Mouse (Mus musculus): ENCODE measurements around the gene 4930469K13Rik. TPM values are rescaled to one million over a fixed set of nuclear protein-coding genes. Genes with fewer than 3 reads are reported as not detected.

The 4930469K13Rik gene
- polyA plus RNA-seq, 1 experiment from 2014 or later, result not detected

DNA sequence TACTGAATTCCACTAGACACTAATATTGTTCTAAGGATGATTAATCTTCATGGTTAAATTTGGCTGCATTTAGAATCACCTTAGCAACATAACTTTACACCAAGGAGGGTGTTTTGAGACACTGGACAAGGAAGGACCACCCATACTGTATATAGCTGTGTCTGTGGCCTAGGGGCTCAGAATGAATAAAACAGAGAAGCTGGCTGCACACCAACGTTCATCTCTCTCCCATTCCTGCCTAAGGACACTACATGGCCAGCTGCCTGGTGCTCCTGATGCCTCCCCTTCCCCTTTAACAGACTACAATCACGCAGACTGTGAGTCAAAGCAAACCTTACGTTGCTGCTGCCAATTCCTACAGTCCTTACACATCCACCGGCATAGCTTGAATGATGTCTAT, 142.4 kb downstream of the 4930469K13Rik start:
- ATAC-seq (ENCODE audit: insufficient number of reproducible peaks, insufficient read depth, low FRiP score, low TSS enrichment, low read depth), result no peak
- no peak overlapping the region for H3K9ac ChIP-seq (replicated peaks)
- H3K4me2 ChIP-seq, result no peak overlapping the region
- H3K4me3 ChIP-seq (replicated peaks), result no peak overlapping the region
- no peaks in the 10 kb centered on the region for H3K9me3 ChIP-seq
- no peaks in the 10 kb centered on the region; the same call in 1 of the 2 replicates for H3K4me1 ChIP-seq (replicated peaks)
- no peaks in the 10 kb centered on the region for H3K27me3 ChIP-seq
- WGBS, result 71% methylated on average over 4 of the region's 4 CpGs
- H3K36me3 ChIP-seq, result no peaks in the 10 kb centered on the region
- H3K27ac ChIP-seq, result no peak overlapping the region

DNA sequence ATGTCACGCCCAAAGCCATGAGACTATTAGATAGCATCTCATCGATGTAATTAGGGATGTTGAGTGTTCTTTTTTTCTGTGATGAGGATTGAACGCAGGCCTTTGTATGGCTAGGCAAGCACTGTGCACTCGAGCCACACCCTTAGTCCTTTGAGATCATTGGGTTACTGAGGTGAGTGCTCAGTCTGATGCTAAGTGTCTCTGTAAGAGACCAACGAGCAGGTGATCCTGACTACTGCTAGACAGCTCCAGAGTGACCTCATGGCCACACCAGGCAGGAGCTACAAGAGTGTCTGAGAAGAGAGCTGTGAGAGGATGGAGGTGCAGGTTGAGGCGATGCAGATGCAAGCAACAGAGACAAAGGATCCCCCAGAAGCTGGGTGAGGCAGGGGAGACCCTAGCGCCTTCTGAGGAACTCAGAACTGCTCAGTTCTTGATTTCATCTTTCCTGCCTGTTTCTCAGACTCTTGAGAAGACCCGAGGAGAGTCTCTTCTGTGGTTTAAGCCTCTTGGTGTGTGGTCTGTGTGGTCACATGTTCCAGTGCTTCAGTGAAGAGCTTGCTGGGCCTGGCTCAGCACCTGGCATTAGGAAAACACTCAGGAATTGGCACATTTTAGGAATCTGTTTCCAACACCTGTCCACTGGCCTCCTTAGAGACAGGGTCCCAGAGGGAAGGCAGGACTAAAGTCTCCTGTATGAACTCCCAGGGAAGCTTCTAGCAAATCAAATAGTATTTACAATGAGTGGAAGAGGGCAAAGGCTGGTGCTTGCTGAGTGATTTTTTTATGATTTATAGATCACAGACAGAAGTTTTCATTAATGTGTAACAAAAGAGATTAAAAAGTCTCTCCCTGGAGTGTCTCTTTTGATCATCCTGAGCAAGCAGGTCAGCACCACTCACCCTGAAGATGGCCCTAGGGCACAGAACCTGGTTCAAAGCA, 146.4 kb downstream of the 4930469K13Rik start:
- no peaks in the 10 kb centered on the region for H3K36me3 ChIP-seq
- no peaks in the 10 kb centered on the region; the same call in 1 of the 2 replicates for H3K4me1 ChIP-seq (replicated peaks)
- no peak overlapping the region for H3K9ac ChIP-seq (replicated peaks)
- no peaks in the 10 kb centered on the region for H3K9me3 ChIP-seq
- no peak for ATAC-seq (ENCODE audit: insufficient number of reproducible peaks, insufficient read depth, low FRiP score, low TSS enrichment, low read depth)
- H3K27me3 ChIP-seq, result no peaks in the 10 kb centered on the region
- H3K4me2 ChIP-seq, result no peak overlapping the region
- no peak overlapping the region for H3K4me3 ChIP-seq (replicated peaks)
- no peak overlapping the region for H3K27ac ChIP-seq
- 85% methylated on average over 8 of the region's 8 CpGs for WGBS

DNA sequence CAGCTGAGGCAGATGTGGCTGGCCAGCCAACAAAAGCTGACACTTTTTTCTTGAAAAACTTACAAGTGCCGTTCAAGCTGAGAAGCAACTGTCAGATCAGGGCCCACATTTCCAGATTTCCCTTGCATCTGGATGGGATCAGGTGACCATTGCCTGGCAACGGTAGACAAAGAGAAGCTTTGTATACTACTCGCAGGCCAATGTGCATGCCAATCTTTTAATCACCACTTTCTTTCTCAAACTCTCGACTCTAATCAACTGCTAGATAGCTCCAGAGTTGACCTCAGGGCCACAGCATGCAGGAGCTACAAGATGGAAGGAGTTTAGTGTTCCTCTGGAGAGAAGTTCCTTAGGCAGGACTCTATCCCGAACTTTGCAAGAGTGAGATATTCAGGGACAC, 147.2 kb downstream of the 4930469K13Rik start:
- H3K36me3 ChIP-seq, result no peaks in the 10 kb centered on the region
- H3K4me2 ChIP-seq, result no peak overlapping the region
- H3K27ac ChIP-seq, result no peak overlapping the region
- no peak overlapping the region for H3K4me3 ChIP-seq (replicated peaks)
- ATAC-seq (ENCODE audit: insufficient number of reproducible peaks, insufficient read depth, low FRiP score, low TSS enrichment, low read depth), result no peak
- no peak overlapping the region for H3K9ac ChIP-seq (replicated peaks)
- 54% methylated on average over 5 of the region's 5 CpGs for WGBS
- H3K4me1 ChIP-seq (replicated peaks), result no peaks in the 10 kb centered on the region; the same call in 1 of the 2 replicates
- no peaks in the 10 kb centered on the region for H3K9me3 ChIP-seq
- H3K27me3 ChIP-seq, result no peaks in the 10 kb centered on the region

GRCm38 (mm10) chr11:33946501-33946900, 151.9 kb downstream of the 4930469K13Rik start:
- 76% methylated on average over 4 of the region's 4 CpGs for WGBS

GRCm38 (mm10) chr11:33944786-33945328, 153.5 kb downstream of the 4930469K13Rik start:
- Histone ChIP-seq H3K4me3 (replicated peaks) (no peak overlapping the region), H3K36me3 (no peaks in the 10 kb centered on the region), H3K4me2 (no peak overlapping the region), H3K9ac (replicated peaks) (no peak overlapping the region), H3K27me3 (peaks cover 3% of the 10 kb centered on the region; the same call in 1 of the 2 replicates), H3K9me3 (no peaks in the 10 kb centered on the region), H3K4me1 (replicated peaks) (0 out of 2 replicates have a peak, but pooled peaks cover 3% of the 10 kb centered on the region), H3K27ac (no peak overlapping the region)
- 81% methylated on average over 9 of the region's 9 CpGs for WGBS
- ATAC-seq (ENCODE audit: insufficient number of reproducible peaks, insufficient read depth, low FRiP score, low TSS enrichment, low read depth), result no peak

More at GRCm38 (mm10) chr11:33946501-33946900, 151.9 kb downstream of the 4930469K13Rik start:
- H3K9me3 ChIP-seq, result no peaks in the 10 kb centered on the region
- H3K9ac ChIP-seq (replicated peaks), result no peak overlapping the region
- no peaks in the 10 kb centered on the region for H3K36me3 ChIP-seq
- H3K27ac ChIP-seq, result no peak overlapping the region
- no peak overlapping the region for H3K4me3 ChIP-seq (replicated peaks)
- H3K4me1 ChIP-seq (replicated peaks), result no peaks in the 10 kb centered on the region
- H3K27me3 ChIP-seq, result peaks cover 3% of the 10 kb centered on the region; the same call in 1 of the 2 replicates
- no peak for ATAC-seq (ENCODE audit: insufficient number of reproducible peaks, insufficient read depth, low FRiP score, low TSS enrichment, low read depth)
- no peak overlapping the region for H3K4me2 ChIP-seq

DNA sequence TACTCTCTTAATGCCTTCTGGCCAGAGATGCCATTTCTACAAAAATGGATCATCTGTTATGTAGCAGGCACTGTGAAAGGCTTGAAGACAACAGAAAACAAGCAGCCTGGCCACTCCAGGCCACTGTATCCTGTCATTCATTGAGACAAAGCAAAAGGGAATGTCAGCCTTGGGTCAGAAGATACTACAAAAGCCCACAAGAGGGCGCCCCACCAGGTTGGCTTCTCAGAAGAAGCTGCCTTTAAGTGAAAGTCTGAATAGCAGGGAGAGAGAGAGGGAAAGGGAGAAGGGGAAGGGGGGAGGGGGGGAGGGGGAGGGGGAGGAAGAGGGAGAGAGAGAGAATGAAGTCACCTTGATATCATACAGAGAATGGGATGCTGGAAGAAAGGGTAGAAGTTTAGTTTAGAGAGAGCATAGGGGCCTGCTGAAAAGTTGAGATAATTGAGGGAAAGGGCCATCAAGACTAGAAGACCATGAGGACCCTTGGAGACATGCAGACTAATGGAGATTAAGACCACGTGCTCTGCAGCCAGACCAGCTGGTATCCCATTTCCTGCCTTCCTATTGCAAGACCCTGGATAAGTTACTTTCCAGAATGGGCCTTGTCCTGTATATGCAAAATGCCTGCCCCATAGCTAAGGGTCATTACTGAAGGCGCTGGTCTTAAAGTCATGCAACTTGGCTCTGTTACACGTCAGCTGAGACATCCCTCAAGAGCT, 154.1 kb downstream of the 4930469K13Rik start:
- peaks cover 3% of the 10 kb centered on the region; the same call in 1 of the 2 replicates for H3K27me3 ChIP-seq
- H3K9ac ChIP-seq (replicated peaks), result no peak overlapping the region
- no peak overlapping the region for H3K4me3 ChIP-seq (replicated peaks)
- H3K9me3 ChIP-seq, result no peaks in the 10 kb centered on the region
- no peak for ATAC-seq (ENCODE audit: insufficient number of reproducible peaks, insufficient read depth, low FRiP score, low TSS enrichment, low read depth)
- no peaks in the 10 kb centered on the region for H3K36me3 ChIP-seq
- peaks cover 5% of the 10 kb centered on the region; the same call in 1 of the 2 replicates for H3K4me1 ChIP-seq (replicated peaks)
- H3K4me2 ChIP-seq, result no peak overlapping the region
- WGBS, result 63% methylated on average over 4 of the region's 4 CpGs
- H3K27ac ChIP-seq, result no peak overlapping the region

- no peak for ATAC-seq (ENCODE audit: insufficient number of reproducible peaks, insufficient read depth, low FRiP score, low TSS enrichment, low read depth)
- H3K4me1 ChIP-seq (replicated peaks), result peaks cover 12% of the 10 kb centered on the region
- H3K4me2 ChIP-seq, result no peak overlapping the region
- 71% methylated on average over 1 of the region's 1 CpGs for WGBS
- no peak overlapping the region for H3K4me3 ChIP-seq (replicated peaks)
- H3K27ac ChIP-seq, result no peak overlapping the region
- H3K9me3 ChIP-seq, result no peaks in the 10 kb centered on the region
- H3K9ac ChIP-seq (replicated peaks), result no peak overlapping the region
- no peaks in the 10 kb centered on the region for H3K36me3 ChIP-seq
- H3K27me3 ChIP-seq, result peaks cover 3% of the 10 kb centered on the region; the same call in 1 of the 2 replicates
Measured at GRCm38 (mm10) chr11:33943565-33943964, 154.8 kb downstream of the 4930469K13Rik start.

DNA sequence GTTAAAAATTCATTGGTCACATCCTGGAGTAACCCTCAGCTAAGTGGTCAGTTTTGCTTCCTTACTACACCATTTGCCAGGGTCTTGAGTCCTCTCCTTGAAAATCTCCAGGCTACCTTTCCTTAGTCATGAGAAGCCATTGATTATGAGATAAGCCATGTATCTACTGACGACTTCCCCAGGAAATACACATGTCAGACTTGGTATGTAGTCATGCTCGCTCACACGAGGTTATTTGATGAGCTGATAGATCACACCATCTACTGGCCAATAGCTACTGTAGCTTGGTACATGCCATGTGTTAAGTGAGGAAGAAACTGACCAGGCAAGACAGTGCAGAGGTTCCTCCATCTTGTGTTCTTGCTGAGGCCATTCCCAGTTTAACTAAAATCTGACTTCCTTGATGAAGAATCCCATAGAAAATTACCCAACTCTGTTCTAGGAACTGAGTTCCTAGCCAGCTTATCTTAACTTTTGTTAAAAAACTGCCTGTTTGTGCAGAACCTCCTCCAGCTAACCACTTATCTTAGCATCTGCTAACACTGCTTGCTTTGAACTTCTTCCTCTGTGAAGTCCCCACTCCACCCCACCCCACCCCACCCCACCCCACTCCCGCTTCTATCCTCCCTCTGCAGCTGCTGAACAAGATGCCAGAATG, 158.8 kb downstream of the 4930469K13Rik start:
- Histone ChIP-seq H3K4me1 (replicated peaks) (peaks cover 28% of the 10 kb centered on the region), H3K9ac (replicated peaks) (no peak overlapping the region), H3K4me2 (no peak overlapping the region), H3K4me3 (replicated peaks) (no peak overlapping the region), H3K27me3 (no peaks in the 10 kb centered on the region), H3K9me3 (no peaks in the 10 kb centered on the region), H3K27ac (no peak overlapping the region), H3K36me3 (no peaks in the 10 kb centered on the region)
- 83% methylated on average over 4 of the region's 4 CpGs for WGBS
- no peak for ATAC-seq (ENCODE audit: insufficient number of reproducible peaks, insufficient read depth, low FRiP score, low TSS enrichment, low read depth)

GRCm38 (mm10) chr11:33938561-33939274, 159.6 kb downstream of the 4930469K13Rik start:
- Histone ChIP-seq H3K9me3 (no peaks in the 10 kb centered on the region), H3K36me3 (no peaks in the 10 kb centered on the region), H3K9ac (replicated peaks) (no peak overlapping the region), H3K27me3 (no peaks in the 10 kb centered on the region), H3K4me1 (replicated peaks) (peaks cover 28% of the 10 kb centered on the region), H3K4me3 (replicated peaks) (no peak overlapping the region), H3K27ac (peak overlapping the region; percentile 24; the same call in 1 of the 2 replicates), H3K4me2 (no peak overlapping the region)
- 39% methylated on average over 7 of the region's 7 CpGs for WGBS
- peak; percentile 40; the same call in 1 of the 2 replicates for ATAC-seq (ENCODE audit: insufficient number of reproducible peaks, insufficient read depth, low FRiP score, low TSS enrichment, low read depth)

DNA sequence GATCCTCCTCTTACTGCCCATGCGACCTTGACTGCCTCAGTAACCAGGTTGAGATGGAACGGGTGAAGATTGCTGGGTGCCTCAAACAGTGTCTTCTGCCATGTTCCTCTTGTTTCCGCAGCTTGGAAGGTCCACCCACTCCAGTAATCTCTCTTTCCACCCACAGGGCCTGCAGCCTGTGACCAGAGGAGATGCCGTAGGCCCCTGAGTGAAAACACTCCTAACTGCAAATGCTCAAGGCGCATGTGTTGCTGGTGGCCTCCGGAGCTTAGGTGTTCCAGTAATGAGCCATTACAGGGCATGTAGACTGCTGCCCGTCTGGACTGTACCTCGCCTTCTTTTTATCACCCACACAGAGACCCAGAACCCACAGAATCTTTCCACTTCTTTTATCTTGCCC, 160.7 kb downstream of the 4930469K13Rik start:
- H3K9ac ChIP-seq (replicated peaks), result no peak overlapping the region

More for the DNA sequence above, 160.7 kb downstream of the 4930469K13Rik start:
- Histone ChIP-seq H3K36me3 (no peaks in the 10 kb centered on the region), H3K27ac (no peak overlapping the region), H3K9me3 (no peaks in the 10 kb centered on the region), H3K4me2 (no peak overlapping the region), H3K27me3 (no peaks in the 10 kb centered on the region), H3K4me1 (replicated peaks) (peaks cover 32% of the 10 kb centered on the region), H3K4me3 (replicated peaks) (no peak overlapping the region)
- no peak for ATAC-seq (ENCODE audit: insufficient number of reproducible peaks, insufficient read depth, low FRiP score, low TSS enrichment, low read depth)
- 69% methylated on average over 8 of the region's 8 CpGs for WGBS

Measured in limb, embryonic 12.5 days (tissue).